Mouse (Mus musculus): ENCODE measurements around the gene Ctnnd2. TPM values are rescaled to one million over a fixed set of nuclear protein-coding genes. Genes with fewer than 3 reads are reported as not detected.
A peak's percentile ranks its signal among the peaks of the same experiment; 100 is the strongest.

Gene Ctnnd2
- polyA plus RNA-seq, 1 experiment from 2014 or later, result 61.2 TPM

GRCm38 (mm10) chr15:30884692-30885334 is 712.4 kb downstream of the Ctnnd2 start:
- H3K9ac ChIP-seq (replicated peaks; ENCODE audit: low read length), result no peak overlapping the region
- H3K9me3 ChIP-seq (ENCODE audit: control insufficient read depth, low read length), result no peaks in the 10 kb centered on the region
- 72% methylated on average over 12 of the region's 12 CpGs for WGBS
- H3K4me1 ChIP-seq (ENCODE audit: control insufficient read depth, insufficient read depth, low read length), result peaks cover 7% of the 10 kb centered on the region; the same call in 1 of the 2 replicates
- H3K4me3 ChIP-seq (replicated peaks; ENCODE audit: low read depth, low read length), result no peak overlapping the region
- ATAC-seq (ENCODE audit: low FRiP score, low TSS enrichment), result peak; percentile 40; the same call in 1 of the 2 replicates
- no peak overlapping the region for H3K27ac ChIP-seq (replicated peaks; ENCODE audit: low read depth, low read length)
- H3K4me2 ChIP-seq (ENCODE audit: low read length), result no peak overlapping the region
- H3K27me3 ChIP-seq (ENCODE audit: control insufficient read depth, insufficient read depth, low read length), result no peaks in the 10 kb centered on the region
- H3K36me3 ChIP-seq (ENCODE audit: control insufficient read depth, insufficient read depth, low read length), result 0 out of 2 replicates have a peak, but pooled peaks cover 14% of the 10 kb centered on the region
- no peak for DNase-seq

GRCm38 (mm10) chr15:30885410-30885809 is 713.0 kb downstream of the Ctnnd2 start:
- no peak overlapping the region for H3K4me2 ChIP-seq (ENCODE audit: low read length)
- 69% methylated on average over 6 of the region's 6 CpGs for WGBS
- no peaks in the 10 kb centered on the region for H3K27me3 ChIP-seq (ENCODE audit: control insufficient read depth, insufficient read depth, low read length)
- no peaks in the 10 kb centered on the region for H3K9me3 ChIP-seq (ENCODE audit: control insufficient read depth, low read length)
- no peak overlapping the region for H3K4me3 ChIP-seq (replicated peaks; ENCODE audit: low read depth, low read length)
- H3K4me1 ChIP-seq (ENCODE audit: control insufficient read depth, insufficient read depth, low read length), result peaks cover 7% of the 10 kb centered on the region; the same call in 1 of the 2 replicates
- 0 out of 2 replicates have a peak, but pooled peaks cover 14% of the 10 kb centered on the region for H3K36me3 ChIP-seq (ENCODE audit: control insufficient read depth, insufficient read depth, low read length)
- no peak overlapping the region for H3K9ac ChIP-seq (replicated peaks; ENCODE audit: low read length)
- 0 out of 2 replicates have a peak, but pooled peaks have one; percentile 52 for ATAC-seq (ENCODE audit: low FRiP score, low TSS enrichment)
- H3K27ac ChIP-seq (replicated peaks; ENCODE audit: low read depth, low read length), result no peak overlapping the region
- peak; percentile 72 for DNase-seq

GRCm38 (mm10) chr15:30887559-30887958 is 715.2 kb downstream of the Ctnnd2 start:
- WGBS, result 80% methylated on average over 2 of the region's 2 CpGs
- Histone ChIP-seq H3K9ac (replicated peaks; ENCODE audit: low read length) (no peak overlapping the region), H3K36me3 (ENCODE audit: control insufficient read depth, insufficient read depth, low read length) (0 out of 2 replicates have a peak, but pooled peaks cover 14% of the 10 kb centered on the region), H3K4me3 (replicated peaks; ENCODE audit: low read depth, low read length) (no peak overlapping the region), H3K27me3 (ENCODE audit: control insufficient read depth, insufficient read depth, low read length) (no peaks in the 10 kb centered on the region), H3K27ac (replicated peaks; ENCODE audit: low read depth, low read length) (no peak overlapping the region), H3K4me1 (ENCODE audit: control insufficient read depth, insufficient read depth, low read length) (peaks cover 7% of the 10 kb centered on the region; the same call in 1 of the 2 replicates), H3K9me3 (ENCODE audit: control insufficient read depth, low read length) (no peaks in the 10 kb centered on the region), H3K4me2 (ENCODE audit: low read length) (no peak overlapping the region)
- DNase-seq (no peak), ATAC-seq (ENCODE audit: low FRiP score, low TSS enrichment) (no peak)

DNA sequence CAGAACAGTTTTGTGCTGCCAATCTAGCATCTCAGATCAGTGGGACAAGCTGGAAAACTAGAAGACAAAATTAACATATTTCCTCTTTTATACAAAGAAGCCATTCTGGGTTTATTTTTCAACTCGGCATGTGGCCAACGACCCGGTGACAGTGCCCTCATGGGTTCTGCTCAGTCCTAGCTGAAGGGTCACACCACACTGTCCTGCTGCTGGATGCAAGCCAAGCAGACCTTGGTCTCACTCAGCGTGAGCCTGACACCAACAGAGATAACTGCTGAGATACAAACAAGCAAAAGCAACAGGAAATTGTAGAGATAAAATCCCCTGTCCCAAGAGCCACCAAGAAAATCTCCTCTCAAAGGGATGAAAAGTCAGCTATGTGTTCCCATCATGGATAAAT is 719.6 kb downstream of the Ctnnd2 start:
- H3K4me2 ChIP-seq (ENCODE audit: low read length), result no peak overlapping the region
- no peak overlapping the region for H3K9ac ChIP-seq (replicated peaks; ENCODE audit: low read length)
- DNase-seq (no peak), ATAC-seq (ENCODE audit: low FRiP score, low TSS enrichment) (no peak)
- H3K27ac ChIP-seq (replicated peaks; ENCODE audit: low read depth, low read length), result no peak overlapping the region
- WGBS, result 60% methylated on average over 4 of the region's 4 CpGs
- 0 out of 2 replicates have a peak, but pooled peaks cover 14% of the 10 kb centered on the region for H3K36me3 ChIP-seq (ENCODE audit: control insufficient read depth, insufficient read depth, low read length)
- no peaks in the 10 kb centered on the region for H3K27me3 ChIP-seq (ENCODE audit: control insufficient read depth, insufficient read depth, low read length)
- H3K4me1 ChIP-seq (ENCODE audit: control insufficient read depth, insufficient read depth, low read length), result no peaks in the 10 kb centered on the region
- no peaks in the 10 kb centered on the region for H3K9me3 ChIP-seq (ENCODE audit: control insufficient read depth, low read length)
- no peak overlapping the region for H3K4me3 ChIP-seq (replicated peaks; ENCODE audit: low read depth, low read length)

DNA sequence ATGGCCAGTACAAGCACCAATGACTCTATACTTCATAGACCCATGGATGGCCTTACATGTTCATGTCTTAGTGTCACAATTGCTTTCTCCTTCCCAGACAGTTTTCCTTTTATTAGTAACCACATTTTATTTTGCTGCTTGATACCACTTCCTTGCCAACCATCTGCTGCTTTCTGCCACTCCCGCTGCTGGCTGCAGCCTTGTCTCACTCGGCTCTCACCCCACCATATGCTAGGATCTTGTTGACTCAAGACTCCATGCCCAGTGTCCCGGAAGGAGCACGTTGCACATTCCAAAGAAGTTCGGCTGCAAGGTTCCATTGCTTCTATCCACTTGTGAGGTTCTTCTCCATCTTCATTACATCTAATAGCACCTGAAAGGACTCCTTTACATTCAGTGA is 722.7 kb downstream of the Ctnnd2 start:
- WGBS, result 93% methylated on average over 5 of the region's 5 CpGs
- no peak for ATAC-seq (ENCODE audit: low FRiP score, low TSS enrichment)
- DNase-seq, result no peak

GRCm38 (mm10) chr15:30897342-30897741 is 724.9 kb downstream of the Ctnnd2 start:
- ATAC-seq (ENCODE audit: low FRiP score, low TSS enrichment) (no peak), DNase-seq (no peak)
- H3K4me1 ChIP-seq (ENCODE audit: control insufficient read depth, insufficient read depth, low read length), result no peaks in the 10 kb centered on the region
- WGBS, result 93% methylated on average over 8 of the region's 8 CpGs
- no peak overlapping the region for H3K4me2 ChIP-seq (ENCODE audit: low read length)
- 0 out of 2 replicates have a peak, but pooled peaks cover 3% of the 10 kb centered on the region for H3K36me3 ChIP-seq (ENCODE audit: control insufficient read depth, insufficient read depth, low read length)
- no peak overlapping the region for H3K4me3 ChIP-seq (replicated peaks; ENCODE audit: low read depth, low read length)
- H3K27ac ChIP-seq (replicated peaks; ENCODE audit: low read depth, low read length), result no peak overlapping the region
- no peaks in the 10 kb centered on the region for H3K27me3 ChIP-seq (ENCODE audit: control insufficient read depth, insufficient read depth, low read length)
- no peaks in the 10 kb centered on the region for H3K9me3 ChIP-seq (ENCODE audit: control insufficient read depth, low read length)
- H3K9ac ChIP-seq (replicated peaks; ENCODE audit: low read length), result no peak overlapping the region

More for the DNA sequence above, 722.7 kb downstream of the Ctnnd2 start:
- Histone ChIP-seq H3K4me2 (ENCODE audit: low read length) (no peak overlapping the region), H3K27ac (replicated peaks; ENCODE audit: low read depth, low read length) (no peak overlapping the region), H3K36me3 (ENCODE audit: control insufficient read depth, insufficient read depth, low read length) (no peaks in the 10 kb centered on the region), H3K4me3 (replicated peaks; ENCODE audit: low read depth, low read length) (no peak overlapping the region), H3K9ac (replicated peaks; ENCODE audit: low read length) (no peak overlapping the region), H3K27me3 (ENCODE audit: control insufficient read depth, insufficient read depth, low read length) (no peaks in the 10 kb centered on the region), H3K9me3 (ENCODE audit: control insufficient read depth, low read length) (no peaks in the 10 kb centered on the region), H3K4me1 (ENCODE audit: control insufficient read depth, insufficient read depth, low read length) (no peaks in the 10 kb centered on the region)

DNA sequence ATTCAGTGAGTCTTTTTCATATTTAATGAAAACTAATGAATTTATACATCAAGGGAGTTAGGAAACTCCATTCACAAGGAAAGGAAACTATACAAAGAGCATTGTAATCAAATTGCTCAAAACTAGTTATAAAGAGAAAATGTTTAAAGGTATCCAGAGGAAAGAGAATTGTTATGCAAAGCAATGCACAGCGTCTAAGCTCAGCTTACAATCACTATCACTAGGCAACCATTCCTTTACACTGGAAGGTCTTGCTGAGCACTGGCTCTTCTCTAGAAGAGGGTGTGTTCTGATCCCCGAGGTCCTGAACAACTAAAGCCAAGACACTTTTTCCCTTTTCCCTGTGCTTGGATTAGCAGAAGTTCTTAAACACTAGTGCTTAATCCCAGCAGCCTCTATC is 735.6 kb downstream of the Ctnnd2 start:
- no peaks in the 10 kb centered on the region for H3K9me3 ChIP-seq (ENCODE audit: control insufficient read depth, low read length)
- no peaks in the 10 kb centered on the region for H3K4me1 ChIP-seq (ENCODE audit: control insufficient read depth, insufficient read depth, low read length)
- no peak for ATAC-seq (ENCODE audit: low FRiP score, low TSS enrichment)
- no peak overlapping the region for H3K4me3 ChIP-seq (replicated peaks; ENCODE audit: low read depth, low read length)
- no peaks in the 10 kb centered on the region for H3K27me3 ChIP-seq (ENCODE audit: control insufficient read depth, insufficient read depth, low read length)
- no peak overlapping the region for H3K27ac ChIP-seq (replicated peaks; ENCODE audit: low read depth, low read length)
- H3K9ac ChIP-seq (replicated peaks; ENCODE audit: low read length), result no peak overlapping the region
- DNase-seq, result no peak
- 0 out of 2 replicates have a peak, but pooled peaks cover 3% of the 10 kb centered on the region for H3K36me3 ChIP-seq (ENCODE audit: control insufficient read depth, insufficient read depth, low read length)
- no peak overlapping the region for H3K4me2 ChIP-seq (ENCODE audit: low read length)
- WGBS, result 0% methylated on average over 2 of the region's 2 CpGs

DNA sequence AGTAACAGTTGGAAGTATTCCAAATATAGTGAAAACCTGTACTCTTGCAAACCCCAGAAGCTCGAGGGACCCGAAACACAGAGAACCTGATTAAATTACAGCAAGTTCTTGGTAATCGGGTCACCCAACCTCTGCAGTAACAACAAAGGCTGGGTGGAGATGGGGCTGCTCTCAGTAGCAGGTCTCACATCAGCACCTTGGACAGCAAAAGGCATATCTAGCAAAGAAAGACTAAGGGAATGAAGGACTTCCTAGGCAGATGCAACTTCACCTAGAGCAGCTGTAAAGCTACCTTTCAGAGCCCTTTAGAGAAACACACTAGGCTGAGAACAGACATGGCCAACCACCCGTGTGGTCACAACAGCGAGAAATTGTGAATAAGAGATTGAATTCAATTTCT is 741.0 kb downstream of the Ctnnd2 start:
- WGBS, result 86% methylated on average over 5 of the region's 5 CpGs
- H3K36me3 ChIP-seq (ENCODE audit: control insufficient read depth, insufficient read depth, low read length), result no peaks in the 10 kb centered on the region
- no peak for ATAC-seq (ENCODE audit: low FRiP score, low TSS enrichment)
- H3K27me3 ChIP-seq (ENCODE audit: control insufficient read depth, insufficient read depth, low read length), result no peaks in the 10 kb centered on the region
- no peaks in the 10 kb centered on the region for H3K9me3 ChIP-seq (ENCODE audit: control insufficient read depth, low read length)
- no peak overlapping the region for H3K4me2 ChIP-seq (ENCODE audit: low read length)
- no peak for DNase-seq
- no peak overlapping the region for H3K9ac ChIP-seq (replicated peaks; ENCODE audit: low read length)
- no peaks in the 10 kb centered on the region for H3K4me1 ChIP-seq (ENCODE audit: control insufficient read depth, insufficient read depth, low read length)
- H3K27ac ChIP-seq (replicated peaks; ENCODE audit: low read depth, low read length), result no peak overlapping the region
- no peak overlapping the region for H3K4me3 ChIP-seq (replicated peaks; ENCODE audit: low read depth, low read length)

GRCm38 (mm10) chr15:30925838-30926237 is 753.4 kb downstream of the Ctnnd2 start:
- no peak overlapping the region for H3K4me2 ChIP-seq (ENCODE audit: low read length)
- H3K4me3 ChIP-seq (replicated peaks; ENCODE audit: low read depth, low read length), result no peak overlapping the region
- 88% methylated on average over 5 of the region's 5 CpGs for WGBS
- ATAC-seq (ENCODE audit: low FRiP score, low TSS enrichment), result no peak
- H3K27ac ChIP-seq (replicated peaks; ENCODE audit: low read depth, low read length), result no peak overlapping the region
- no peaks in the 10 kb centered on the region for H3K9me3 ChIP-seq (ENCODE audit: control insufficient read depth, low read length)
- no peaks in the 10 kb centered on the region for H3K27me3 ChIP-seq (ENCODE audit: control insufficient read depth, insufficient read depth, low read length)
- H3K36me3 ChIP-seq (ENCODE audit: control insufficient read depth, insufficient read depth, low read length), result no peaks in the 10 kb centered on the region; the same call in 1 of the 2 replicates
- DNase-seq, result peak; percentile 20
- H3K4me1 ChIP-seq (ENCODE audit: control insufficient read depth, insufficient read depth, low read length), result no peaks in the 10 kb centered on the region
- no peak overlapping the region for H3K9ac ChIP-seq (replicated peaks; ENCODE audit: low read length)
